Mouse (Mus musculus) embryo, embryonic 11.5 days (tissue): ENCODE measurements around the gene Ift81.

Experiments used
- DNase-seq: peaks from one replicate; pipeline ENCODE4 v3.0.0-alpha.2; 2012; ENCODE audit warnings: low read depth, low spot score

The Ift81 gene

DNA sequence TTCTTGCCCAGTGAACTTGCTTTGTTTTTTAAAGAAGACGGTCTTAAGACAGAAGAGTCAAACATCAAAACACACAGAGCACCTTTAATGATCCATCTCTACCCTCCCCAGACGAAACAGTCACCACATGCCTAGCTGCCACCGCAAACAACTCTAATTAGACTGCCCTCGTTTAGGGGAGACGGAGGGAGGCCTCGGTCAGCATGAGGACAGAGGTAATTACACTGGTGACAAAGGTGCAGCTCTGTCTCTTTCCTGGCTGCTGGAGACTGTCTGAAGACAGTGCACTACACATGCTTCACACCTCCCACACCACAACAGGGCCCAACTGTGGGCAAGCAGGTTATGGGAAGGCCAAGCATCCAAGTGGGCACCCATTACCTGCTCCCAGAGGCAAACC, 66.5 kb downstream of the Ift81 start:
- no peak for DNase-seq

GRCm38 (mm10) chr5:122547251-122547714, 67.0 kb downstream of the Ift81 start:
- DNase-seq, result no peak

DNA sequence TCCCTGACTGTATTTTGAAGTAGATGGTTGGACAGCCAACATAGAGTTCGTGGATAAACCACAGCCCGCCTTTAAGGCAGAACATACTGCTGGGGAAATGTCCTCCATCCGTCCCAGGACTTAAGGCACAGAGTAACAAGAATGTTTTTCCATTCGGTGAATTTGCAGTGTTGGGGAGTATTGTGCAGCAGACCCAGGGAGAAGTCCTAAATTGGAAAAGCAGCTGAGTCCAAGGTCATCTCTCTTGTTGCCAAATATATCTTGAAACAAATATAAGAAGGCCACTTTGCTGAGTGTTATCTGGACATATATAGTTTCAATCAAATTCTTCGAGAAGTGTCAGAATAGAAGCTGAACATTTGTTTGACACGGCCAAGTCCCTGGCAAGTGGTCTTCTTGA, 70.9 kb downstream of the Ift81 start:
- no peak for DNase-seq

GRCm38 (mm10) chr5:122541871-122542270, 72.4 kb downstream of the Ift81 start:
- DNase-seq, result no peak

DNA sequence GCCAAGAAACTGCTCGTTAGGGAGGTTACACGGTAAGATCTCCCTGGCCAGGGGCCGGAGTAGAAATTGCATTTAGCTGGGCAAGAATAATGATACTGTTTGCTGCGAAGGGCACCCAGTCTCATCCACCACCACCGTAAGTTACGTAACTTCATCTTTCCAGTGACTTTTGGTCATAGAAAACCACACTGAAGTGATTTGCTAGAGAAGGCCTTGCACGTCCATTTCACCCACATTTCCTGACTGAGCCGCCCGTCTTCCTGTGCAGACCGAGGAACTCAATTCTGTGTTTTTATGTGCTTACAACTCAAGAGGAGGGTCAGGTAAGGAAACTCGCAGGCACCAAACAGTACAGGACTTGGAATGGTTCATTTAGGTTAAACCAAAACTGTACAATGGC, 76.2 kb downstream of the Ift81 start:
- no peak for DNase-seq

- DNase-seq, result no peak
Measured at GRCm38 (mm10) chr5:122537654-122538053, 76.7 kb downstream of the Ift81 start.

DNA sequence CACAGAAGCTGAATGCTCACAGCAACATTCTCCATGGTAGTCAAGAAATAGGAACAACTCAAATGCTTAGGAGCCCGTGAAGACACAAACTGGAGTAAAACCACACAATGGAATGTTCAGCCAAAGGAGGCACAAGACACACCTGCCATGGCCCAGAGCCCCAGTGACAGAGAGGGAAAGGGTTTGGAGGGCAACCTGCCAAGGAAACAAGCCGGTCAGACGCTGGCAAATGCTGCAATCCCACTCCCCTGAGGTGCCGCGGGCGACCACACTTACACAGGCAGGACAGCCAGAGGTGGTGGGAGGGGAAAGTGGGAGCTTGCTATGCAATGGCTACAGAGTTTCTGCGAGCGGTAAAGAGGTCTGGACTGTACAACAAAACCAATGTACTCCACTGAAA, 80.4 kb downstream of the Ift81 start:
- no peak for DNase-seq

- no peak for DNase-seq
Measured at GRCm38 (mm10) chr5:122529913-122530604, 84.3 kb downstream of the Ift81 start.

GRCm38 (mm10) chr5:122529316-122529715, 85.0 kb downstream of the Ift81 start:
- DNase-seq, result no peak

DNA sequence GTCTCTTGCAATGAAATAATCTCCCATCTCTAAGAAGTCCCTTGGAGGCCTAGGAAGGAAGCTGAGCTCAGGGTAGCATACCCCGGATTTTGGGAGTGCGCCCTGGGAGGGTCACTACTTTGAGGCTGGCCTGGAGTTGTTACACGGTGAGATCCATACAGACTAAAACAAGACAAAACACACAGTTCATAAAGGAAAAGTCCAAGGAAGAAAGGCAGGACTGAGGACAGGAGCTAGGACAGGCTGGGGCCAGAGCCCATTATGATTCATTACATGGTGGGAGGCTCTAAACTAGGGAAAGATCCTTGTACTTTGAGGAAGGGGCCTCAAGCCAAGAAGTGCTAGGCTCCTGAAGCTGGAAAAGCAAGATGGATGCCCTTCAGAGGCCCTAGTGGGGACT, 85.7 kb downstream of the Ift81 start:
- no peak for DNase-seq

DNA sequence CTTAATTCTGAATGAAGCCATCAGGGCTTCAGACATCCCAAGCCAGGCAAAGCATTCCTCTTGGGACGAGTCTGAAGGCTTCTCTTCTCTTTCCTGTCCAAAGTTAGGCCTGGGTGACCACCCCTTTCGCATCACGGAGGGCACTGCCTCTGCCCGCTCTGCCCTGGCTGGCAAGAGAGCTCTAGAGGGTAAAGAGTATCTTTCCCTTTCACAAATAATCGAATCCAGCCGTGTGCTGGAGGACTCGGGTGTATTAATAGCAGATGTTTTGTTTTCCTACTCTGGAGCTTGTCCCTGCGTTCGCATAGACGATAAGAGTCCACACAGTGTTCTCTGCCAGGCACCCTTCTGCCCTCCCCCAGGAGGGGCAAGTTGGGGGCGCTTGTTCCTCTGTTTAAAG, 86.6 kb downstream of the Ift81 start:
- DNase-seq, result no peak

GRCm38 (mm10) chr5:122526878-122527730, 87.2 kb downstream of the Ift81 start:
- no peak for DNase-seq

- no peak for DNase-seq
Measured at GRCm38 (mm10) chr5:122526405-122526804, 87.9 kb downstream of the Ift81 start.

- no peak for DNase-seq
Measured at GRCm38 (mm10) chr5:122525238-122525931, 88.9 kb downstream of the Ift81 start.

GRCm38 (mm10) chr5:122524854-122525237, 89.5 kb downstream of the Ift81 start:
- no peak for DNase-seq

DNA sequence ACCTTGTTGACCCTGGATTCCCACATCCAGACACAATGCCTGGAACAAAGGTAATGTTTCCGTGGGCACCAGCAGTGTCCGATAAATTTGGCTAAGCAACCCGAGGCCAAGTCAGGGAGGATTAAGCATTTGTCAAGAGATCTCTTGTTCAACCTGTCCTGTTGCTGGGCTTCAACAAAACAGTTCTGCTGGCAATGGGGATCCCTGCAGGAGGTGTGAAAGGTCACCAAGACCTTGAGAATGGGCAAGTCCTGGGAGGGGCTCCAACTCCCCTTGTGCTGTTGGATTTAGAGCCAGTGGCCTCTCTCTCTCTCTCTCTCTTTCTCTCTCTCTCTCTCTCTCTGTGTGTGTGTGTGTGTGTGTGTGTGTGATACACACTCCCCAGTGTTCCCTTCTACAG, 90.1 kb downstream of the Ift81 start:
- DNase-seq, result no peak

- no peak for DNase-seq
Measured at GRCm38 (mm10) chr5:122521130-122521473, 93.2 kb downstream of the Ift81 start.

- DNase-seq, result no peak
Measured at GRCm38 (mm10) chr5:122520254-122521129, 93.8 kb downstream of the Ift81 start.

DNA sequence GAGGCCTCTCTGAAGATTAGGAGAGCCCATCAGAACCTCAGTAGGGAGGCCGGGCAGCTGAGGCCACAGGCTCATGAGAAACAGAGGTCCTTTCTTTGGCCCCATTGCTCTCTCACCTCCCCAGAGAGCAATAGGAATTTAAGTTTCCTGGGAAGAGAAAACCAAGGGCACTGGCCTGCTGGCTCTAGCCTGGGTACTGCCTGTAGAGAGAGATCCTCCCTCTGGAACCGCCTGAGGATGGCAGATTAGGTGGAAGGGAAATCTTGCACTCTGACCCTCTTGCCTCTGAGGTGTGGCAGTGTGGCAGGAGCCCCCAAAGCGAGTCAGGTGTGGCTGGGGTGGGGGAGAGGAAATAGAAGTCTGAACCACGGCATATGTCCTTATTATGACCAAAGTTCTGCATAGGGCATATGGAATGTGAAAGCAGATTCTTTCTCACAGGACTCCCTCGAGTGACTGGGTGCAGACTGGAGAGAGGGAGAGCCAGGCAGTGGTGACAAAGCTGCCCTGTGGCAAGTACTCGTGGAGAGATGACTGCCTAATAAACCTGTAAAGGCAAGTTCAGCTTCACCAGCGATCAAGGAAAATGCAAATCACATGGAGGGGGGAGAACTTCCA, 95.2 kb downstream of the Ift81 start:
- DNase-seq, result no peak

DNA sequence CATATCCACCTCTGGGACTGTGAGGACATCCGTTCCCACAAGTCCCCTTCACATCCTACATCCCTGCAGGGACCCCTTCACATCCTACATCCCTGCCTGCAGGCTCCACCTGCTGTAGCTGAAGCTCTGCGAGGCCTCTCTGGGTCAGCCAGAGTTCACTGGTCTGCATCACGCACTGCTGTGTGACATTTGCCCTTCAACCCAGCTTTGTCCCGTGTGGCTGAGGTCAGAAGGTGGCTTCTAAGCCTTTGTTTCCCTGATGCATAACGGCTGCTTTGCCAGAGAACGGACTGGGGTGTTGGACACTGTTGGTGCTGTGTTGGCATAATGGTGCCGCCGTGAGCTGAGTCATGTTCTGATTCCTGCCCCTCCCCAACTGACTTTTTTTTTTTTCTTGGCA, 96.1 kb downstream of the Ift81 start:
- no peak for DNase-seq

GRCm38 (mm10) chr5:122516901-122517300, 97.4 kb downstream of the Ift81 start:
- no peak for DNase-seq
